Mouse (Mus musculus): ENCODE results near the gene Xxylt1.
A peak's percentile ranks its signal among the peaks of the same experiment; 100 is the strongest.

The Xxylt1 gene

DNA sequence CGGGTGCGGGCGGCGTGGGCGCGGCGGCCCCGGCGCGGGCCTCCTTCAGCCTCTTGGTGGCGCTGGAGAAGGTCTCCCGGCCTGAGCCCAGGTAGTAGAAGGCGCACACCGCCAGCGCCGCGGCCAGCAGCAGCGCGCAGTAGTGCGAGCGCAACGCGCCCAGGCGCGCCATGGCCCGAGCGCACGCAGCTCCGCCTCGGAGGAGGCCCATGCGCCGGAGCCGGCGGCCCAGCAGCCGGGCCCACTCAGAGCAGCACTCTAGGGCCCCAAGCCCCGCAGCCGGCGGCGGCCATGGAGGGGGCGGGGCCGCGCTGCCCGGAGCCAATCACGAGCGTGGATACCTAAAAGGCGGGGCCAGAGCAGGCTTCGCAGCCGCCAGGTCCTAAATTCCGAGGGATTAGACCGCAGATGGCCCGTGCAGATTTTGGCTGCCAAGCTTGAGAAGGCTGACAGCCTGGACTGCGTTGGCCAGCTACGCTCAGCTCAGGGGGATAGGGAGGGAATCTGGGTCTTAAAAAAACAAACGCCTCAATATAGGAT lies at the start of gene Xxylt1:
Gene Xxylt1 (minus strand): TSS at position 308 of the 540 bp plus-strand sequence.
- peak; percentile 94 for DNase-seq (ENCODE audit: low read depth, low spot score)

GRCm38 (mm10) chr16:31128116-31128515 lies 46.9 kb upstream of the Xxylt1 start:
- no peak for DNase-seq (ENCODE audit: low read depth, low spot score)

GRCm38 (mm10) chr16:31124991-31125390 lies 43.8 kb upstream of the Xxylt1 start:
- no peak for DNase-seq (ENCODE audit: low read depth, low spot score)

DNA sequence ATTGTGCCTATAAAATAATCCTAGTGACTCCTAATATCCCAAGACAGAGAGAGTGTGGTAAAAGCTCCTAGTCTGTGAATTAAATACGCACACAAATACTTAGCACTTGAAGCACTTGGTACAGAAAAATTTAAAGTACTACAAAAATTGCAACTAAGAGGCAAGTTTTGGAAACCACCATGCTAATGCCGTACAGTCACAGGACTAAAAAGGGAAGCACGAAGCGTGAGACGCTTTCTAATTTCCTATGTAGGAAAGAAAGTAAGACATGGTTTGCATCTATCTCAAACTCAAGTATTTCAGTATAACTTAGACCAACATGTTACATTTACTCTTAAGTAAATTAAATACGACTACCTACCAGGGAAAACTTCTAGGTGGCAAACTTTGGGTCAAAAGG lies 40.4 kb upstream of the Xxylt1 start:
- DNase-seq (ENCODE audit: low read depth, low spot score): no peak

DNA sequence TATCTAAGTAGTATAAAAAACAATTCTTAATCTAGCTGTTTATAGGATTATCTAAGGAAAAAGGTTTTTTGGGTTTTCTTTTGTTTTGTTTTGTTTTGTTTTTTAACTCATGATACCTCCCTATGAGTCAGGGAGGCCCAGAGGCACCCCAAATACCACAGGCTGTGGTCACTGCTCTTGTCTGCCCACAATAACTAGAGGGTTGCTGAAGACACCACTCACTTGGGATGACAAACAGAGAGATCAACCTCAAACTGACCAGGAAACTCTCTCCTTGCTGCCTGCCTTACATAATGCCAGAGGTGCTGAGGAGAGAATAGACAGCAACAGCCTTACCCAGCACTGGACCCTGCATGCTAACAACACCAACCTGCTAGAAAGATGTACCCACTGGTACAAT lies 32.4 kb upstream of the Xxylt1 start:
- no peak for DNase-seq (ENCODE audit: low read depth, low spot score)

GRCm38 (mm10) chr16:31101352-31101751 lies 20.1 kb upstream of the Xxylt1 start:
- no peak for DNase-seq (ENCODE audit: low read depth, low spot score)

DNA sequence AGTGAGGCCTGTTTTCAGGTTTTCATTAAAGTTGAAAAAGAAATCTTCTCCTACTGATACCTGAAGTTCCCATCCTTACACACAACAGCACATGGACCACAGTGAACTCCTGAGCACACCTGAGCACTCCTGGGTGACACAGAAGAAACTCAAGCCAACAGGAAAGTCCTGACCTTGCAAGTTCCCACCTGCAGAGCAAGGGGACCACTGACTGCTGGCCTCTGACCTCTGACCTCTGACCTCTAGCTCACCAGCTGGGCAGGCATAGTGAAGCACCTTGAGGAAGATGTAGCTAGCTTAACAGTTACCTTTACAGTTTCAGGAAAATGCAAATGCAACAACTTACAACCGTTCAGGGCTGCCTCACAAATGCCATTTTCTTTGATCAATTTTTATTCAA lies 18.7 kb upstream of the Xxylt1 start:
- no peak for DNase-seq (ENCODE audit: low read depth, low spot score)

GRCm38 (mm10) chr16:31094036-31094435 lies 12.8 kb upstream of the Xxylt1 start:
- no peak for DNase-seq (ENCODE audit: low read depth, low spot score)

DNA sequence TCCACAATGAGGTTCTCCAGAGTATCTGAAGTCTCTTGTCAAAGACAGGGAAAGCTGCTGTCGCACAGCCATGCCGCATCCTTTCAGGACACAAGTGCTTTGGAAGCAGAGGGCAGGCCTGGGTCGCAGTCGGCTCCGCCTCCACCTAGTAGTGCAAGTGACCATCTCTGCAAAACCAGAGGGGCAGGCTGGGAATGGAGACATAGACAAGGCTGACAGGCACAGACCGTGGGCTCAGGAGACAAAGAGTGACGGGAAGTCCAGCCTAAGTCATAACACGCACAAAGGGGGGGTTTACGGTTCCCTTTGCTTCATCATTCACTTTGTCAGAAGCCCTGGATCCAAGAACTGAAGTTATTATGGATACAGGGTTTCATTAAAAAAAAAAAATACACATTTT lies 12.0 kb upstream of the Xxylt1 start:
- no peak for DNase-seq (ENCODE audit: low read depth, low spot score)

GRCm38 (mm10) chr16:31081891-31082290 lies 659 bp upstream of the Xxylt1 start:
- no peak for DNase-seq (ENCODE audit: low read depth, low spot score)

DNA sequence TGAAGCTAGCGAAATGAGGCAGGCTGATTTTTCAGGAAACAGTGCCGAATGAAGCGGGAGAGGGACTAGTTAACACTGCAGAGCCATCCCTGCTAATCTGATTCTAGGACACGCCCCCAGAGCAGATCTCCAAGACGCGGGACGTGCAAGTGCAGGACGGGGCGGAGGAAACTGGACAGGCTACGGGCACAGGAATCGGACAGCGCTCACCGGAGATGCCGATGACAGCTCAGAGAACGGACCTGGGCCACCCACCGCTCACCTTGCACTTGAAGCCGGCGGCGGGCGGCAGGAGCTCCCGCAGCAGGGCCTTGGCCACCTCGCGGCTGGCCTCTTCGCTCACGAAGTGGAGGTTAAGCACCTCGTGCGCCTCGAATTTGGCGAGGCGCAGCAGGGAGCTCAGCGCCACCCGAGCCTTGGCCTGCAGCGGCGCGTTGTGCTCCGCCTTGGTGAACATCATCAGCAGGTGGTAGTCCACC lies 620 bp downstream of the Xxylt1 start:
- peak; percentile 71 for DNase-seq (ENCODE audit: low read depth, low spot score)

GRCm38 (mm10) chr16:31077396-31077795 lies 3.8 kb downstream of the Xxylt1 start:
- DNase-seq (ENCODE audit: low read depth, low spot score): no peak

GRCm38 (mm10) chr16:31076436-31076835 lies 4.8 kb downstream of the Xxylt1 start:
- DNase-seq (ENCODE audit: low read depth, low spot score): no peak

- DNase-seq (ENCODE audit: low read depth, low spot score): no peak
Observed at GRCm38 (mm10) chr16:31074324-31074908, 6.8 kb downstream of the Xxylt1 start.

GRCm38 (mm10) chr16:31071731-31072130 lies 9.5 kb downstream of the Xxylt1 start:
- DNase-seq (ENCODE audit: low read depth, low spot score): no peak

GRCm38 (mm10) chr16:31070358-31071133 lies 10.7 kb downstream of the Xxylt1 start:
- peak; percentile 83 for DNase-seq (ENCODE audit: low read depth, low spot score)

GRCm38 (mm10) chr16:31069211-31070166 lies 11.7 kb downstream of the Xxylt1 start:
- no peak for DNase-seq (ENCODE audit: low read depth, low spot score)

DNA sequence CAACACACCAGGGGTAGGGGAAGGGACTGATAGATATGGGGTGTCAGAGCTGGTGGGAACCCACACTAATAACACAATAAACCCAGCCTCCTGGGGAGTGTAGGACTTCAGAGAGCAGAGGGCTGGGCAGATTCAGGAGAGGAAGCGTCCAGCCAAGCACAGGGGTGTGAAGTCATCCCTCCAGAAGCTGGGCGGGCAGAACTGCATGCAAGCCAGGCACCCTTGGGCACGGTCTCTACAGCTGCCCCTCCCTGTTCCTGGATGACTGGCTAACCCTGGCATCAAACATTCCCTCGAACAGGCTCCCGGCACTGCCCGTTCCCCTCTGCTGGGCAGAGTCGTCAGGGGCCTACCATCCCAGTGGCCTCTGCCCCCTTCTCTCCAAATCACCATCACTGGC lies 13.0 kb downstream of the Xxylt1 start:
- no peak for DNase-seq (ENCODE audit: low read depth, low spot score)

DNA sequence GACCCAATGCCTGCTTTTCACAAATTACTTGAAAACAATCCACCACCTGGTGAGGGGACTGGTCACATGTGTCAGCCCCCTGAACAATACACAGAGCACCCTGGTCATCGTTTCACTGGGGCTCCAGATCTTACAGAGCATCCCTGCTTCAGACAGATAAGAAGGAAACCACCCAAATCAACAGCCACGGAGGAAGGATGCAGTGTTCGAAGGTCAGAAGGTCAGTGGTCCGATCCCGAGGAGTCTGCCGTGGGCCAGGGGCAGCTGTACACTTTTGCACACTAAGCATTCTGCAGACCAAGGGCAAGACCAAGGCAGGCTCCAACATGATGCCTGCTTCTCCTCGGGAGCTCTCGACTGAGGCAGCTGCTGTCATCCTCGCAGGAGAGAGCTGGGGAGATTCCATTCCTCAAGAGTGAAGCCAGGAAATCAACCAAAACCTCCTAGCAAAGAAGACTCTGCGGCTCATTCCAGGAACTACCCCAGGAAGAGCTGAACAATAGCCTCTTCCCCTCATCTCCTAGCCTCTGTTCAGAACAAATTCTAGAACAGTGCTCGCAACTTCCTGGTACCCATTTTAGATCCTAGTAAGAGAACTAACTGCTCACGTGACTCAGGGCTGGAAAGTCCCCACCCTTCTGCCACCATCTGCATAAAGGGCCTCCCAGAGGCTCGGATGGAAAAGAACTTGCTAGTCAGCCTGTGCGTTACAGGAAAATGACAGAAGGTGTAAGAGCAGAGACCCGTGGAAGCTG lies 14.7 kb downstream of the Xxylt1 start:
- DNase-seq (ENCODE audit: low read depth, low spot score): no peak

GRCm38 (mm10) chr16:31064782-31065181 lies 16.4 kb downstream of the Xxylt1 start:
- no peak for DNase-seq (ENCODE audit: low read depth, low spot score)

- DNase-seq (ENCODE audit: low read depth, low spot score): no peak
Observed at GRCm38 (mm10) chr16:31062918-31063317, 18.3 kb downstream of the Xxylt1 start.

Data from mesoderm, embryonic 11.5 days (tissue).